Mouse (Mus musculus) layer of hippocampus, postnatal 10 days (tissue): ENCODE results near the gene Nkain1. TPM values are rescaled to one million over a fixed set of nuclear protein-coding genes. Genes with fewer than 3 reads are reported as not detected.

Experiments used
- DNase-seq, 2 experiments: peaks; one replicate each; pipeline ENCODE4 v3.0.0; 2021; ENCODE audit warnings: low spot score in 2 of 2
- long read RNA-seq: library from polyadenylated mRNA; stranded (forward); transcript quantifications from one replicate; pipeline ENCODE4 v2.0.0, GENCODE M21; 2023
- total RNA-seq, 2 experiments: library from RNA; stranded (reverse); gene quantifications; 2 replicates each; pipeline ENCODE4 v1.2.3; 2021

Nkain1 gene
- total RNA-seq, result 10 to 100 TPM; 64.8 to 68.8 TPM
- long read RNA-seq, partial matches to known transcripts, result 0 of 13 reads
- long read RNA-seq, other reads (novel, unspliced or antisense), result 8 of 13 reads

GRCm38 (mm10) chr4:130574048-130574413, at the start of gene Nkain1:
Nkain1 (minus strand) TSS chr4:130574173.
- peak in 1 of 2 experiments; percentile 62 for DNase-seq

GRCm38 (mm10) chr4:130578734-130579274, 4.8 kb upstream of the Nkain1 start:
- DNase-seq, result no peak

- no peak for DNase-seq
Observed at GRCm38 (mm10) chr4:130577081-130577480, 3.1 kb upstream of the Nkain1 start.

DNA sequence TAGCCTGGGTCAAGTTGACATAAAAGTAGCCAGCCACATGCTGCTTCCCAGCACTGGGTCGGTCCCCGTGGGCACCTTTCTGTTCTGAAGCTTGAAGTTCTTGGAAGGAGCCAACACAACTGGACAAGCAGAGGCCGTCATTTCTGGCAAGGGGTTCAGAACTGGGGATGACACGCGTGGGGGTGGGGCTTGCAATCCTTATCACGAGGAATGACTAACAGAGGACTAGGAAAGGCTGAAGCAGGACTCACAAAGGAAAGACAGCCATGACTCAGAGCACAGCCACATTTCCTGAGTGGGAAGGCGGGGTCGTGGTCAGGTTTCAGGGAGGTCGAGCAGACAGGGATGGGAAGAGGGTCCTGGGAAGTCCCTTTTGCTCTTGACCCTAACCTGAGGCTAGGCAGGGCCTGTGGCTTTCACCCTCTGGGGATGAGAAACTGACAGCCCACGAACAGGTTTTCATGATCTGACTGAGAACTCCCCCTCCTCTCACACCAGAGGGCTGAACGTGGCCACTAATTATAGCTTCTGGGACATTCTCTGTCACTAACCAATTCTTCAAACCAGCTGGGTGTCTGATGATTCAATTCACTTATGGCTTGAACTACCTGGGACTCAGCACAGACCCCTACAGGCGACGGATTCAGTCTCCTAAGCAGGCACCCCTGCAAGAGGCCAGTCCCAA, 2.4 kb upstream of the Nkain1 start:
- no peak for DNase-seq

DNA sequence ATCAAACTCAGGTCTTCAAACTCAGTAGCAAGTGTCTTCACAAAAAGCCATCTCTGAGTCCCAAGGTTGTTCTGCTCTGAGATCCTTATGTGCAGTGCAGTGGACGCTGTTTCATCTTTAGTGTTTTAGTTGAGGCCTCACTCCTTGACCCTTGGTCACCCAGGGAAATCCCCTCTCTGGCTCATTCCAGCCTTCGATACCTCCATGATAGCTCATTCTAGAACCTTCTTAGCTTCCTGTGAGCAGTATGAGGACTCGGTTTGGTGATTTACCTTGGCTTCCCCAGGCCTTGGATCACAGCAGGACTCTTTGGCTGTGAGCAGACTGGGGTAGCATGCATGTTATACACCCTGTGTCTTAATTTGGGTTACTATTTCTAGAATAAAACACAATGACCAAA, 1.6 kb upstream of the Nkain1 start:
- DNase-seq, result no peak

DNA sequence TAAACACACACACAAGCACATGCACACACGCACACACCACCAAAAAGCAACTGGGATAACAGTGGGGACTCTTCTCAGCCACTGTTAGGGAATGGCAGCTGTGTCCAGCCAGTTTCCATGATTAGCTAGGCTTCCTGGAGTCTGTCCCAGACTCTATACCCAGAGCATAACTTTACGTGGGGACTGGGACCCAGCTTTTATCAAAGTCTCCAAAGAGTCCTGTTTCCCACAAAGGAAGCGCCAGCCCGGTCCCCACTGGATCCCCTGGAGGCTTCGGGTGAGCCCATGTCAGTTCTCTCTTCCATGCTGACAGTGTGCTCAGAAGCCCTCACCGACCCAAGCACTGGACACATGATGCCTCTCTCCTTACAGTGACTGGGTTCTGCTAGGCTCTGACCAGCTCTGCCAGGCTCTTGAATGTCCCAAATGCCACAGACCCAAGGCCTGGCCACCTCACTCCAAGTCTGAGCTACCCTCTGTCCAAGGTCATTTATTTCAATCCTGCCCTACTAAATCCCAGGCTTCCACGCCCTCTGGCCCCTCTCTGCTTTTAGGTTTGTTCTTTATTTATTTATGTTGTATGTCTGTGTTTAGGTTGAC, 988 bp upstream of the Nkain1 start:
- no peak for DNase-seq

- DNase-seq, result peak in 1 of 2 experiments; percentile 53
Observed at GRCm38 (mm10) chr4:130573351-130574047, 474 bp downstream of the Nkain1 start.

DNA sequence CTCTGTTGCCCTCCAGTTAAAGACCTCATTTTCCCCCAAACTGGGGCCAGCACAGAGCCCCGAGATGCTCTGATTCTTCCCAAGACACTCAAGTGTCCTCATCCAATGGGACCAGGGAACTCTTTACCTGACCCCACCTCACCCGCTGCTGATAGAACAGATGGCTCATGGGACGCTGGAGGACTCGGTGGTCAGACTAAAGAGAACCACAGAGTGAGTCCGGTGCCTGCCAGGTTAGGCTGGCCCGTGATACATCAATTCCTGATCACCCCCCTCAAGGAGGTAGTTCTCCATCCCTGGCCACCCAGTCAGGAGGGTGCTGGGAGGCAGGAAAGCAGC, 992 bp downstream of the Nkain1 start:
- DNase-seq, result no peak

- DNase-seq, result no peak
Observed at GRCm38 (mm10) chr4:130572545-130572944, 1.4 kb downstream of the Nkain1 start.

- DNase-seq, result no peak
Observed at GRCm38 (mm10) chr4:130570941-130571720, 2.8 kb downstream of the Nkain1 start.

DNA sequence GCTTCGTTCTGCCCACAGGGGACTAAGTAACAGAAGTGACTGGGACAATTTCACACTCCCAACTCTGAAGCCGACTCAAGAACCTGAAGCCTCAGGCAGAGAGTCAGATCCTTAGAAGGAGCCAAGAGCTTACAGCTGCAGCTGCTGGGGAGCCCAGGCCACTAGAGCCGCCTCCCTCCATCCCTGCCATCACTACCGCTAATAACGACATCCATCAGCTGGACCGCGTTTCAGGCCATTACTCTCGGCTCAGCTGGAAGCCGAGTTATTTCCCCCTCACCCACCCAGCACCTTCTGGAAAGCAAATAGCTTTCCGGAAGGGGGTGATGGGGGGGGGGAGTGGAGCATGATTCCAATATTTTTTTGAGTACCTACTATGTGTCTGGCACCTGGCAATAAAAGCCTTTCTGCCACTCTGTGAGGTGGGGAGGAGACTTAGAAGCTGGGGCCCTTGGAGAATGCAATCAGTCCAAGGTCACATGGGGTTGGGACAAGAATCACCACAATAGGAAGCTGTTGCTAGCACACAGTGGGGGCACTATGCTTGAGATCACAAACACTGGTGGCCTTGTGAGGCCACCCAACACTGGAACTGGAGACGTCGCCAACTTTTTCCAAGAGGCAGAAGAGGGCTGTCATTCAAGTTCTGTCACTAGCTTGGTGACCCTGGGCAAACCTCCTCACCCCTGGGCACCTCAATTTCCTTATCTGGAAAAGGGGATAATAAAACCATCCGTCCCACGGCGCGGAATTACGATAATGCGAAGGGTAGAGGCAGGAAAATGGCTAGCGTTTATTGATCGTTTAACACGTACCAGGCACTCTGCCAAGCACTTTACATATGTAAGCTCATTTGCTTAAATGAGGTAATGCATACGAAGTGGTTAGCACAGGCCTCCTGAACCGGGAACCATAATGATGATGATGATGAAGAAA, 5.7 kb downstream of the Nkain1 start:
- no peak for DNase-seq

DNA sequence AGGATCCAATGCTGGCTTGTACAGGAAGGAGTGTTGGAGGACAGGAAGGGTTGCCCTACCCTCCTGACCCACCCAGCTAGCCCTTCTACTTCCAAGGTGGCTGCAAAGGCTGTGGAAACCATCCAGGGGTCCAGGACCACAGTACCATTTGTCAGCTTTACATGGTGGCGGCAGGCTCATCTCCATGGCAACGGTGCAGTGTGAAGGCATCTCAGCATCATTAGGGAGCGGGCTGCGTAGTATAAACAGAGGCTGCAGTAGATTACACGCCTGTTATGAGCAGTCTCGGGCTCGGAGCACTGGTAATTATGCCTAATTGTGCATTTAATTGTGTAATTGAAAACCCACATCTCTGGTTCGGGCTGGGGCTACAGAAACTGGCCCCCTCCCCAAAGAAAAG, 10.2 kb downstream of the Nkain1 start:
- DNase-seq, result no peak

- DNase-seq, result no peak
Observed at GRCm38 (mm10) chr4:130563260-130563756, 10.7 kb downstream of the Nkain1 start.

DNA sequence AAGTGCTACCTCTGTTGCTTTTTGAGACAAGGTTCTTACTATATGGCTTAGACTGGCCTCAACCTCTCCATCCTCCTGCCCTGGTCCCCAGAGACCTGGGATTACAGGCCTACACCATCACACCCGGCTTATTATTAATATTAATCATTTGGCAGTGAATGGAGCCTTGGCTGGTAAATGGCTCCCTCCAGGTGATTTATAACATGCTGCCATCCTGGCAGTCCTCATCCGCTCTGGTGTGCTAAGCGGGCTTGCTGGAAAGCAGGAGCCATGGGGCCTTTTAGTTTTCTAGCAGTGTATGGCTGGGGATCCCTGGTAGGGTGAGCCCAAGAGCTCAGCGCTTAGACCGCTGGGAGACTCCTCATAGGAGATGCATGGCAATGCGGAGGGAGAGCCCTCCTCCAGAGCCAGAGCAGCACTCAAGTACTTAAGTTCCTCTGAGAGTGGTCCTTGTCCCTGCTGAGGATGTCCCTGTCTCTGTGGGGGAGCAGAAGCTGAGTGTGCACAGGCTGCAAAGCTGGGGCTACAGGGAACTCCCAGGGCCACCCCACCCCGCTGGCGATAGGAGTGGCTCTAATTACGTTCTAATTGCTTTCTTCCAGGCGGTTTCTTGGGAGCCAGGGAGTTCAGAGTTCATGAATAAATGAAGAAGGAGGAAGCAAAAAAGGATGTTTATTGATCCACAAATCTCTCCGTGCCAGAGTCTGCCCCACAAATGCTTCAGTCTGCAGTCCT, 13.2 kb downstream of the Nkain1 start:
- no peak for DNase-seq

GRCm38 (mm10) chr4:130559220-130559619, 14.8 kb downstream of the Nkain1 start:
- no peak for DNase-seq

DNA sequence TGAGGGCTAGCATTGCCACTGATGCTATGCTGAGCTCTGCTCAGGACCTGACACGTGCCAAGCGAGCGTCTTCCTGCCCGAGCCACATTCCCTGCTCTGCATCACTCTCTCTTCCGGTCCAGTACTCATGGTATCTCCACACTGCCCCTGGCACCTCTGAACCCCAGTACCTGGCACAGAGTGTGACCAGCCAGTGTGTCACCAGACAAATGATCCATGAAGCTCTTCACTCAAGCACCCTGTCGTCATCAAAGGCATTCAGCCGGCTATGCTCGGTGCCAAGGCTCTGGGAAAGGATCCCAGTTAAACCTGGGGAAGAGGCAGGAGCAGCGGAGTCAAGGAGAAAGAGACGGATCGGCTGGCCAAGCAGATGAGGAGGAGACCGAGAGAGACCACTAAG, 16.1 kb downstream of the Nkain1 start:
- no peak for DNase-seq

- no peak for DNase-seq
Observed at GRCm38 (mm10) chr4:130556992-130557391, 17.0 kb downstream of the Nkain1 start.

DNA sequence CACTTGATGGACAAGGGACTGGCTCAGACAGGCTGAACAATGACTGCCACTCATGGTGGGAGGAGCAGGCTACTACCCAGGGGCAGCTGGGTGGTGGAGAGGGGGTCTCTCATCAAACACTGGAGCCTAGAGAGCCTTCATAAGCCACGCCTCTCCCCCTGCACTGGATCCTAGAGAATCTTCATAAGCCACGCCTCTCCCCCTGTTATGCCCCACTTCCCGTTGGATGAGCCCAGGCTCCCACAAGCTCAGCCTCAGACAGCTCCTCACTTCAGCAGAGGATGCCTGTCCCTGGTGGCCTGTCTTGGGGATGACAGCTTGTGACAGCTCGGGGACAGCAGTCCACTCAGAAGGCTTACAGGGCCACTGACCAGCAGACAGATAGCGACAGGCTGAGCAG, 17.7 kb downstream of the Nkain1 start:
- no peak for DNase-seq

DNA sequence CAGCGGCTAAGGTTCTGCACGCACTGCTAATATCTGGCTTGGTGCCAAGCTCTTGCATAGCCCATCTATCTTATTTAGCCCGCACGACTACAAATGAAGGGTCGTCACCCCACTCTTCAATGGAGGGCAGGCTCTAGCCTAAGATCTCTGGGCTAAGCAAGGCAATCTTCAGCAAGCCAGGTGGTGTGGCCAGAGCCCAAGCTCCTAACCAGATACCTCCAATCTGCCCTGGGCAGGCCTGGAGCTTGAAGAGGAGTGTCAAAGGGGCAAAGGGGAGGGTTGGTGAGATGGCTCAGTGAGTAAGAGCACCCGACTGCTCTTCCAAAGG, 20.9 kb downstream of the Nkain1 start:
- no peak for DNase-seq
